Mouse (Mus musculus): ENCODE results near the gene Timp3. TPM values are rescaled to one million over a fixed set of nuclear protein-coding genes. Genes with fewer than 3 reads are reported as not detected.
A peak's percentile ranks its signal among the peaks of the same experiment; 100 is the strongest.

Timp3 gene
- polyA plus RNA-seq, 1 experiment from 2014 or later, result 53.9 TPM

GRCm38 (mm10) chr10:86341589-86341988 lies 41.4 kb downstream of the Timp3 start:
- no peaks in the 10 kb centered on the region for H3K9me3 ChIP-seq (ENCODE audit: control insufficient read depth, low read length)
- H3K36me3 ChIP-seq (ENCODE audit: control insufficient read depth, insufficient read depth, low read length), result peaks cover 4% of the 10 kb centered on the region; the same call in 1 of the 2 replicates
- DNase-seq (ENCODE audit: low spot score) (peak; percentile 35), ATAC-seq (ENCODE audit: insufficient number of reproducible peaks, low FRiP score, low TSS enrichment, low read depth) (no peak)
- H3K27ac ChIP-seq (replicated peaks; ENCODE audit: low read depth, low read length), result no peak overlapping the region
- H3K9ac ChIP-seq (ENCODE audit: low read length), result no peak overlapping the region
- H3K4me3 ChIP-seq (ENCODE audit: low read depth, low read length), result no peak overlapping the region
- WGBS, result 24% methylated on average over 8 of the region's 8 CpGs
- H3K4me2 ChIP-seq (ENCODE audit: low read depth, severe bottlenecking), result no peak overlapping the region
- H3K4me1 ChIP-seq (ENCODE audit: control insufficient read depth, insufficient read depth, low read length), result peaks cover 9% of the 10 kb centered on the region
- H3K27me3 ChIP-seq (ENCODE audit: control insufficient read depth, insufficient read depth, low read length), result no peaks in the 10 kb centered on the region

GRCm38 (mm10) chr10:86342151-86342550 lies 42.0 kb downstream of the Timp3 start:
- 77% methylated on average over 4 of the region's 4 CpGs for WGBS
- Histone ChIP-seq H3K4me1 (ENCODE audit: control insufficient read depth, insufficient read depth, low read length) (peaks cover 9% of the 10 kb centered on the region), H3K4me2 (ENCODE audit: low read depth, severe bottlenecking) (no peak overlapping the region), H3K9me3 (ENCODE audit: control insufficient read depth, low read length) (no peaks in the 10 kb centered on the region), H3K4me3 (ENCODE audit: low read depth, low read length) (no peak overlapping the region), H3K27ac (replicated peaks; ENCODE audit: low read depth, low read length) (no peak overlapping the region), H3K9ac (ENCODE audit: low read length) (no peak overlapping the region), H3K27me3 (ENCODE audit: control insufficient read depth, insufficient read depth, low read length) (no peaks in the 10 kb centered on the region), H3K36me3 (ENCODE audit: control insufficient read depth, insufficient read depth, low read length) (peaks cover 4% of the 10 kb centered on the region; the same call in 1 of the 2 replicates)
- ATAC-seq (ENCODE audit: insufficient number of reproducible peaks, low FRiP score, low TSS enrichment, low read depth) (no peak), DNase-seq (ENCODE audit: low spot score) (no peak)

- Histone ChIP-seq H3K27me3 (ENCODE audit: control insufficient read depth, insufficient read depth, low read length) (no peaks in the 10 kb centered on the region), H3K9me3 (ENCODE audit: control insufficient read depth, low read length) (no peaks in the 10 kb centered on the region), H3K9ac (ENCODE audit: low read length) (no peak overlapping the region), H3K27ac (replicated peaks; ENCODE audit: low read depth, low read length) (no peak overlapping the region), H3K36me3 (ENCODE audit: control insufficient read depth, insufficient read depth, low read length) (peaks cover 4% of the 10 kb centered on the region; the same call in 1 of the 2 replicates), H3K4me2 (ENCODE audit: low read depth, severe bottlenecking) (no peak overlapping the region), H3K4me3 (ENCODE audit: low read depth, low read length) (no peak overlapping the region), H3K4me1 (ENCODE audit: control insufficient read depth, insufficient read depth, low read length) (peaks cover 9% of the 10 kb centered on the region)
- no peak for ATAC-seq (ENCODE audit: insufficient number of reproducible peaks, low FRiP score, low TSS enrichment, low read depth)
- 52% methylated on average over 7 of the region's 7 CpGs for WGBS
- DNase-seq (ENCODE audit: low spot score), result no peak
These were observed 42.5 kb downstream of the Timp3 start for GRCm38 (mm10) chr10:86342713-86343112.

- H3K4me1 ChIP-seq (ENCODE audit: control insufficient read depth, insufficient read depth, low read length), result peaks cover 9% of the 10 kb centered on the region
- no peak overlapping the region for H3K4me2 ChIP-seq (ENCODE audit: low read depth, severe bottlenecking)
- no peaks in the 10 kb centered on the region for H3K9me3 ChIP-seq (ENCODE audit: control insufficient read depth, low read length)
- ATAC-seq (ENCODE audit: insufficient number of reproducible peaks, low FRiP score, low TSS enrichment, low read depth) (no peak), DNase-seq (ENCODE audit: low spot score) (no peak)
- H3K27ac ChIP-seq (replicated peaks; ENCODE audit: low read depth, low read length), result no peak overlapping the region
- H3K4me3 ChIP-seq (ENCODE audit: low read depth, low read length), result no peak overlapping the region
- H3K9ac ChIP-seq (ENCODE audit: low read length), result no peak overlapping the region
- 94% methylated on average over 6 of the region's 6 CpGs for WGBS
- H3K36me3 ChIP-seq (ENCODE audit: control insufficient read depth, insufficient read depth, low read length), result peaks cover 4% of the 10 kb centered on the region; the same call in 1 of the 2 replicates
- H3K27me3 ChIP-seq (ENCODE audit: control insufficient read depth, insufficient read depth, low read length), result no peaks in the 10 kb centered on the region
These were observed 43.2 kb downstream of the Timp3 start for GRCm38 (mm10) chr10:86343362-86343761.

- 90% methylated on average over 7 of the region's 7 CpGs for WGBS
- no peaks in the 10 kb centered on the region for H3K27me3 ChIP-seq (ENCODE audit: control insufficient read depth, insufficient read depth, low read length)
- H3K36me3 ChIP-seq (ENCODE audit: control insufficient read depth, insufficient read depth, low read length), result peaks cover 4% of the 10 kb centered on the region; the same call in 1 of the 2 replicates
- ATAC-seq (ENCODE audit: insufficient number of reproducible peaks, low FRiP score, low TSS enrichment, low read depth) (no peak), DNase-seq (ENCODE audit: low spot score) (no peak)
- no peak overlapping the region for H3K27ac ChIP-seq (replicated peaks; ENCODE audit: low read depth, low read length)
- no peak overlapping the region for H3K4me3 ChIP-seq (ENCODE audit: low read depth, low read length)
- H3K4me1 ChIP-seq (ENCODE audit: control insufficient read depth, insufficient read depth, low read length), result peaks cover 9% of the 10 kb centered on the region
- H3K4me2 ChIP-seq (ENCODE audit: low read depth, severe bottlenecking), result no peak overlapping the region
- no peak overlapping the region for H3K9ac ChIP-seq (ENCODE audit: low read length)
- no peaks in the 10 kb centered on the region for H3K9me3 ChIP-seq (ENCODE audit: control insufficient read depth, low read length)
These were observed 43.8 kb downstream of the Timp3 start for GRCm38 (mm10) chr10:86343931-86344330.

- DNase-seq (ENCODE audit: low spot score) (no peak), ATAC-seq (ENCODE audit: insufficient number of reproducible peaks, low FRiP score, low TSS enrichment, low read depth) (no peak)
- no peak overlapping the region for H3K27ac ChIP-seq (replicated peaks; ENCODE audit: low read depth, low read length)
- no peaks in the 10 kb centered on the region for H3K27me3 ChIP-seq (ENCODE audit: control insufficient read depth, insufficient read depth, low read length)
- H3K9ac ChIP-seq (ENCODE audit: low read length), result no peak overlapping the region
- H3K4me2 ChIP-seq (ENCODE audit: low read depth, severe bottlenecking), result no peak overlapping the region
- peaks cover 9% of the 10 kb centered on the region for H3K4me1 ChIP-seq (ENCODE audit: control insufficient read depth, insufficient read depth, low read length)
- no peak overlapping the region for H3K4me3 ChIP-seq (ENCODE audit: low read depth, low read length)
- WGBS, result 88% methylated on average over 6 of the region's 6 CpGs
- peaks cover 4% of the 10 kb centered on the region; the same call in 1 of the 2 replicates for H3K36me3 ChIP-seq (ENCODE audit: control insufficient read depth, insufficient read depth, low read length)
- no peaks in the 10 kb centered on the region for H3K9me3 ChIP-seq (ENCODE audit: control insufficient read depth, low read length)
These were observed 44.5 kb downstream of the Timp3 start for GRCm38 (mm10) chr10:86344654-86345053.

GRCm38 (mm10) chr10:86345645-86346044 lies 45.5 kb downstream of the Timp3 start:
- DNase-seq (ENCODE audit: low spot score) (no peak), ATAC-seq (ENCODE audit: insufficient number of reproducible peaks, low FRiP score, low TSS enrichment, low read depth) (no peak)
- H3K36me3 ChIP-seq (ENCODE audit: control insufficient read depth, insufficient read depth, low read length), result peaks cover 4% of the 10 kb centered on the region; the same call in 1 of the 2 replicates
- 90% methylated on average over 9 of the region's 9 CpGs for WGBS
- no peak overlapping the region for H3K27ac ChIP-seq (replicated peaks; ENCODE audit: low read depth, low read length)
- no peak overlapping the region for H3K4me3 ChIP-seq (ENCODE audit: low read depth, low read length)
- no peak overlapping the region for H3K4me2 ChIP-seq (ENCODE audit: low read depth, severe bottlenecking)
- H3K27me3 ChIP-seq (ENCODE audit: control insufficient read depth, insufficient read depth, low read length), result no peaks in the 10 kb centered on the region
- no peak overlapping the region for H3K9ac ChIP-seq (ENCODE audit: low read length)
- peaks cover 9% of the 10 kb centered on the region for H3K4me1 ChIP-seq (ENCODE audit: control insufficient read depth, insufficient read depth, low read length)
- no peaks in the 10 kb centered on the region for H3K9me3 ChIP-seq (ENCODE audit: control insufficient read depth, low read length)

- Histone ChIP-seq H3K27ac (replicated peaks; ENCODE audit: low read depth, low read length) (no peak overlapping the region), H3K27me3 (ENCODE audit: control insufficient read depth, insufficient read depth, low read length) (no peaks in the 10 kb centered on the region), H3K9ac (ENCODE audit: low read length) (no peak overlapping the region), H3K9me3 (ENCODE audit: control insufficient read depth, low read length) (no peaks in the 10 kb centered on the region), H3K4me3 (ENCODE audit: low read depth, low read length) (no peak overlapping the region), H3K4me2 (ENCODE audit: low read depth, severe bottlenecking) (no peak overlapping the region), H3K36me3 (ENCODE audit: control insufficient read depth, insufficient read depth, low read length) (peaks cover 4% of the 10 kb centered on the region; the same call in 1 of the 2 replicates), H3K4me1 (ENCODE audit: control insufficient read depth, insufficient read depth, low read length) (peaks cover 7% of the 10 kb centered on the region; the same call in 1 of the 2 replicates)
- ATAC-seq (ENCODE audit: insufficient number of reproducible peaks, low FRiP score, low TSS enrichment, low read depth) (no peak), DNase-seq (ENCODE audit: low spot score) (no peak)
- WGBS, result 81% methylated on average over 3 of the region's 3 CpGs
These were observed 46.2 kb downstream of the Timp3 start for GRCm38 (mm10) chr10:86346235-86346840.

- 81% methylated on average over 2 of the region's 2 CpGs for WGBS
- Histone ChIP-seq H3K36me3 (ENCODE audit: control insufficient read depth, insufficient read depth, low read length) (no peaks in the 10 kb centered on the region), H3K27ac (replicated peaks; ENCODE audit: low read depth, low read length) (no peak overlapping the region), H3K9me3 (ENCODE audit: control insufficient read depth, low read length) (no peaks in the 10 kb centered on the region), H3K4me2 (ENCODE audit: low read depth, severe bottlenecking) (no peak overlapping the region), H3K27me3 (ENCODE audit: control insufficient read depth, insufficient read depth, low read length) (no peaks in the 10 kb centered on the region), H3K4me1 (ENCODE audit: control insufficient read depth, insufficient read depth, low read length) (no peaks in the 10 kb centered on the region), H3K4me3 (ENCODE audit: low read depth, low read length) (no peak overlapping the region), H3K9ac (ENCODE audit: low read length) (no peak overlapping the region)
- ATAC-seq (ENCODE audit: insufficient number of reproducible peaks, low FRiP score, low TSS enrichment, low read depth) (no peak), DNase-seq (ENCODE audit: low spot score) (no peak)
These were observed 51.1 kb downstream of the Timp3 start for GRCm38 (mm10) chr10:86351287-86351686.
